Mouse (Mus musculus): Measurements from ENCODE around the gene Gfra1.

- TF ChIP-seq POLR2A (IDR thresholded peaks at IDR 0.05; ENCODE audit: low read depth, low read length) (no peak), MAX (IDR thresholded peaks at IDR 0.05; ENCODE audit: low read length) (no peak), PAX5 (IDR thresholded peaks at IDR 0.05; ENCODE audit: low read length) (no peak), POLR2AphosphoS2 (IDR thresholded peaks at IDR 0.05; ENCODE audit: low read depth, low read length) (no peak), ZNF384 (IDR thresholded peaks at IDR 0.05; ENCODE audit: low read depth, low read length) (no peak), NELFE (IDR thresholded peaks at IDR 0.05; ENCODE audit: low read depth, low read length) (no peak), KAT2A (IDR thresholded peaks at IDR 0.05; ENCODE audit: insufficient replicate concordance, low read length) (no peak)
These were observed 127.7 kb downstream of the Gfra1 start for GRCm38 (mm10) chr19:58328014-58328413.
